Mouse (Mus musculus) kidney, adult 2 months (tissue): ENCODE data around the gene Pbxip1.

ENCODE experiments used
- CTCF ChIP-seq: fragments of 200-500 bp; conservative IDR thresholded peaks from 2 replicates; pipeline ENCODE4 v1.5.1; 2011; ENCODE audit warnings: low read depth, mild to moderate bottlenecking, control low read depth, low read length, moderate library complexity, mixed read lengths; ENCODE audit not compliant: insufficient read depth, insufficient read length
- POLR2A ChIP-seq: fragments of 200-500 bp; IDR thresholded peaks from one replicate; pipeline ENCODE4 v1.6.1; 2011; ENCODE audit warnings: low read depth, low read length, control low read depth

DNA sequence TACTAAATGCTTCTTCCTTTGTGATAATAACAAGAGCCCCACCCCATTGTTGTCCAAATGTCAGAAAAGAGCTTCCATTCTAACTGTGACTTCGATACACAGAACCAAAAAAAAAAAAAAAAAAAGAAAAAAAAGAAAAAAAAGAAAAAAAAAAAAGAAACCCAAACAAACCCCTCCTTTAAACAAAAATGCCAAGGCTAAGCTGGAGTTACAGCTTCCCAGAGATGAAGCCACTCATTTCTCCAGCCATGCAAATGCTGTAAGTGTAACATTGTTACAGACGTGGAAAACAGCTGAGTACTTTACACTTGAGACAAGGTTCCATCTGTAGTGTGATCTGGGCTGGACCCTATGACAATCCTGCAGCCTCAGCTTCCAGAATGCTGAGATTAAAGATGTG, 19.4 kb upstream of the Pbxip1 start:
- TF ChIP-seq CTCF (no peak), POLR2A (no peak)
